Mouse (Mus musculus) lung, postnatal 36 days (tissue): ENCODE data around the gene Gm13696.
"Not testable (repeated sequence)": the region's sequence is repeated elsewhere in the genome, so short reads cannot be mapped to it uniquely, and the experiment has no call there.

Experiments used
- DNase-seq: peaks from one replicate; pipeline ENCODE4 v3.0.0; 2022; ENCODE audit warnings: mixed read lengths

Gene Gm13696

DNA sequence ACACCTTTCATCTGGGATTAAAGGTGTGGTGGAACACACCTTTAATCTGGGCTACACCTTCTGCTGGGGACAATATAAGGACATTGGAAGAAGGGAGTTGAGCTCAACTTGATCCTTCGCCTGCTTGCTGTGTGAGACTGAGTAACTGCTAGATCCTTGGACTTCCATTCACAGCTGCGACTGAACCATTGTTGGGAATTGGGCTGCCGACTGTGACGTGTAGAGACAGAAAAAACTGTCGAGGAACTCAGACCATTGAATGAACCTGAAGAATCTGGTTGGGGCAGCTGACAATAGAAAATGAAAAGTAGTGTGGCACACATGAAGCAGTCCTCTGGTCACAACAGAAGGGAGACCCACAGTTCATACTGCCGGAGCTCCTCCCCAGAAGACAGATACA lies at the start of gene Gm13696:
TSS of gene Gm13696 (plus strand) at position 301 of the 400 bp plus-strand sequence.
- not testable (repeated sequence) for DNase-seq

- peak; percentile 4 for DNase-seq
Measured at GRCm38 (mm10) chr2:83929478-83930088, 43.3 kb upstream of the Gm13696 start.

DNA sequence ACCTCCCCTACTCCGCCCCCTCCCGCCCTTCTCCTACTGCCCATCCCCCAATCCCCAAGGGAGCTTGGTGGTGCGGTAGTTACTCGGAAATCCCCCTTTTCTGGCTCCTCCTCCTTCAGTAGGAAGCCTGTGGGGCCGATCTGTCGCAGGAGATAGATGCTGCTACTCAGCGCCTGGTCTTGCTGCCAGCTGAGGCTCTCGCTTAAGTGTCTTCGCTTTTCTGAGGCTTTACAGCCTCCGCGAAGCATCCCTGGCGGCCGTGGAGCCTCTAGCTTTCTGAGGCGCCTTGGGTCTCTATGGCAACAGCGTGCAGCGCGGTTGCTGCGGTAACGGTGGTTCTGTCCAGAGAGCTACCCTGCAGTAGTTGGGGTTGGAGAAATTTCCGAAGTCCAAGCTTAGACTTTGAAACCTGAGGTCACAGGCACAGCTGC lies 32.0 kb upstream of the Gm13696 start, which contains the start of gene Zswim2:
TSS of gene Zswim2 (minus strand) at position 298 of the 431 bp plus-strand sequence.
- peak; percentile 12 for DNase-seq

DNA sequence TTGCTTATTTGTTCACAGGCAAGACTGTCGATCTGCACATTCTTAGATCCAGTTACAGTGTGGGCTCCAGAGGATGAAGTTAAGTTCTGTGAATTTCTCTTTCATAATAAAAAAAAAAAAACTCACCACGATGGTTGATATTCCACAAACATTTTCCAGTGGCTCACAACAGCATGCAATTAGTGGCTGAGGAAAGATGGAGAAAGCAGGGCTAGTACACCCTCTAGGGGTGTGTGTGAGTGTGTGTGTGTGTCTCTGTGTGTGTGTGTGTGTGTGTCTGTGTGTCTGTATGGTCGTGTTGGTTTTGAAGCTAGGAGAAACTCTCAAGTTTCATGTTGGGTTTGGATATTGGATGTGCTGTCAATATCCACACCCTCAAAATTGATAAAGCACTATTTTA lies 31.5 kb upstream of the Gm13696 start:
- DNase-seq, result no peak

DNA sequence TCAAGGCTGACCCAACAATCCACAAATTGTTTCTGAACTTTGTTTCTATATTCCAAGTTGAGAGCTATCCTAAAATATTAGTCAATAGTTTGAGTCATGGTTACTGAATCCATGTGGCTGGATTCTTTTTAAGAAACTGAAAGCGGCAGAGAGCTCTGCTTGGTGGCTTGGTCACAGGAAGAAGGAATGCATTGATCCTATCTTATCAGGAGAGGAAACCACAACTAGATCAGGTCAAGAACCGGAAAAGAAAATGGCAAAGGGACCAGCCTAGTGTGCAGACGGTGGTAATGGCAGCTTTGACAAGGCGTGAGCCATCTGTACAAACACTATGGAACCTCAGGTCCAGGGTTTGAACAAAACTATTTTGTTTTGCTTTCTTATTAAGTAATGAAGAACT lies 31.1 kb upstream of the Gm13696 start:
- no peak for DNase-seq

GRCm38 (mm10) chr2:83955393-83955792 lies 17.5 kb upstream of the Gm13696 start, which contains the start of gene Gm13698:
Gm13698 (plus strand) TSS chr2:83955693.
- not testable (repeated sequence) for DNase-seq

- DNase-seq, result not testable (repeated sequence)
Measured at GRCm38 (mm10) chr2:83961203-83961602, 11.7 kb upstream of the Gm13696 start, which contains the start of gene Gm13693. Gm13693 (plus strand) TSS chr2:83961503.

GRCm38 (mm10) chr2:83967013-83967412 lies 5.9 kb upstream of the Gm13696 start, which contains the start of gene Gm13695:
Gm13695 (plus strand) TSS chr2:83967313.
- not testable (repeated sequence) for DNase-seq

- not testable (repeated sequence) for DNase-seq
Measured at GRCm38 (mm10) chr2:83978633-83979032, 5.7 kb downstream of the Gm13696 start, which contains the start of gene Gm13694. Gm13694 (plus strand) TSS chr2:83978933.

GRCm38 (mm10) chr2:83984443-83984842 lies 11.5 kb downstream of the Gm13696 start, which contains the start of gene Gm13697:
Gm13697 (plus strand) TSS chr2:83984743.
- DNase-seq, result not testable (repeated sequence)

DNA sequence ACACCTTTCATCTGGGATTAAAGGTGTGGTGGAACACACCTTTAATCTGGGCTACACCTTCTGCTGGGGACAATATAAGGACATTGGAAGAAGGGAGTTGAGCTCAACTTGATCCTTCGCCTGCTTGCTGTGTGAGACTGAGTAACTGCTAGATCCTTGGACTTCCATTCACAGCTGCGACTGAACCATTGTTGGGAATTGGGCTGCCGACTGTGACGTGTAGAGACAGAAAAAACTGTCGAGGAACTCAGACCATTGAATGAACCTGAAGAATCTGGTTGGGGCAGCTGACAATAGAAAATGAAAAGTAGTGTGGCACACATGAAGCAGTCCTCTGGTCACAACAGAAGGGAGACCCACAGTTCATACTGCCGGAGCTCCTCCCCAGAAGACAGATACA lies 17.3 kb downstream of the Gm13696 start, which contains the start of gene Gm13691:
TSS of gene Gm13691 (plus strand) at position 301 of the 400 bp plus-strand sequence.
- DNase-seq, result not testable (repeated sequence)

DNA sequence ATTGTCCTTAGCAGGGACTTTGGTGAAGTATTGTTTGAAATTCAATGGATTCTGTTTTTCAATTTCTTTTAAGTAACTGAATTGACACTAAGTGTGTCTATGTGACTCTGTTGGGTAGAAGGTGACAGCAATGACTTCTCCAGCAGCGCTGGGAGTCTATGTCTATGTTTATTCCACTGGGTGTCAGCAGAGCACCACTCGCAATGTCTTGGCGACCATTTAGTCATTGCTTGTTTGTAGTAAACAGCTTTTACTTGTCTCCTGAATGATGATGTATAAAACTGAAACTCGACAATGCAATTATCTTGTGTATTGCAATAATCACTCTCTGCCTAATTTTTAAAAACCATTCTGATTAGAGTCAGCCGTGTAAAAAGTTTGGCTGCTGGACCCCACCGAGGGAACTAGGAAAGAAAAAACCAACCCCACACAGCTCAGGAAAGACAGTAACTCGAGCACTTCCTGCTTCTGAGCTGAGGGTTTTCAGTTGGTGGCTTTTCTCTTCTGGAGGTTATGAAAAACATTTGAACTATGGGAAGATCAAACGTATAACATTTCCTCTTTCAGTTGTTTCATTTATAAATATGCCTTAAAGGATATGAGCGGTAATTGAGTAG lies 20.8 kb downstream of the Gm13696 start:
- not testable (repeated sequence) for DNase-seq

- not testable (repeated sequence) for DNase-seq
Measured at GRCm38 (mm10) chr2:83994526-83994925, 21.6 kb downstream of the Gm13696 start.

- no peak for DNase-seq
Measured at GRCm38 (mm10) chr2:84008913-84009312, 36.0 kb downstream of the Gm13696 start.

- DNase-seq, result no peak
Measured at GRCm38 (mm10) chr2:84009818-84010217, 36.9 kb downstream of the Gm13696 start.

DNA sequence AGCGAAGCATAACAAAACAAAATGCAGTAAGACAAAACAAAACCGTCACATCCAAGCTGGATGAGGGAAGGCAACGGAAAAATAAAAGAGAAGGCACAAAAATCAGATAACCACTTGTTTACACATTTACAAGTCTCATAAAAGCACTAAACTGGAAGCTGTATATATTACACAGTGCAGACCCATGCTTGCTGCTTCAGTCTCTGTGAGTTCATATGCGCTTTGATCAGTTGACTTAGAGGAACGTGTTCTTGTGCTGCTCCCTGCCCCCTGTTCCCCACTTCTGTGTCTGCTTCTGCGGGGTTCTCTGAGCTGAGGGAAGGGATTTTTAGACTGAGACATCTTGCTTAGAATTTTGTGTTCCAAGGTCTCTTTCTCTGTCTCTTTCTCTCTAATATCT lies 41.6 kb downstream of the Gm13696 start:
- no peak for DNase-seq

DNA sequence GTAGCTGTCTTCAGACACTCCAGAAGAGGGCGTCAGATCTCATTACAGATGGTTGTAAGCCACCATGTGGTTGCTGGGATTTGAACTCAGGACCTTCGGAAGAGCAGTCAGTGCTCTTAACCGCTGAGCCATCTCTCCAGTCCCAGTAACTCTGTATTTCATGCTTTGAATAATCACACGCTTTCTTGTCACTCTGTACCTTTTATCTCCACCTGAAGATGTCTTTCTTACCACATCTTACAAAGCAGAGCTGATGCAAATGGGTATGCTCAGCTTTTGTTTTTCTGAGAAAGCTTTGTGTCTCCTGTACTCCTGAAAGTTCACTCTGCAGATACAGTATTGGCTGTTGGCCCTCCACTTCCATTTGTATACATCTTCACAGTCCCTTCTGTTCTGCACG lies 43.4 kb downstream of the Gm13696 start:
- DNase-seq, result not testable (repeated sequence)

- DNase-seq, result no peak
Measured at GRCm38 (mm10) chr2:84018330-84018729, 45.4 kb downstream of the Gm13696 start.

GRCm38 (mm10) chr2:84019519-84020305 lies 46.8 kb downstream of the Gm13696 start:
- DNase-seq, result peak; percentile 67

DNA sequence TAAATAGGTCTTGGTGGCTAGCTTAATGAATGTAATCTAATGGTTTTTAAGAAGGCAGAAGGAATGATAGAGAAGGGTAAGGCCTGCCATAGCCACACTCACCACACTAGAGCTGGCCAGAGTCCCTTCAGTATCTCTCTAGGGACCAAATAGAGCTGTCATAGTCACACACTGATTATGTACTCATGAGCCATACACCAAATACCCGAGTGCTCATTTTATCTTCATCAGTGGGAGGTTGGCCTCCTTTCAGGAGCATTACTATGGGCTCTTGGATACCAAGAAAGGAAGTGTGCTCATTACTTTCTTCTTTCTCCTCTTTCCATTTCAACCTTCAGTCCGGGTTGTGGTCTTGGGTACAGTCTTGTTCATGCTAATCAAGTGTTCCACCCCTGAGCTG lies 49.0 kb downstream of the Gm13696 start:
- DNase-seq, result no peak

DNA sequence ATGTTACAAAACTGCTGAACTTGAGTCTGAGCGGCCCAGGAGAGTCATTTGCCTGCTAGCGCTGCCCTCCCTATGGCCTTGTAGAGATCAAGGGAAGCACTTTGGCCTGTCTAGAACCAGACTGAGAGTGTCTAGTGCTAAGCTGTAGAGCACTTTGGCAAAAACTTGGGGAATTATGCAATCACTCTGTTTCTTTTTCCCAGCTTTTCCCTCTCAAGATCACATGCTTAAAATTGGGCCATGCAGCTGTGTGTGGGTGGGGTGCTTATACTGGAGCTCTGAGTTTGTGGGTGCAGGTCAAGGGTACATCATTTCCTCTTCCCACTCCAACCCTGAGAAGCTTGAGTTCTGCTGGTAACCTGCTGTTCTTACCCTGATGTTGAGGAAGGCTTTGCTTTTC lies 50.0 kb downstream of the Gm13696 start:
- peak; percentile 80 for DNase-seq

- DNase-seq, result no peak
Measured at GRCm38 (mm10) chr2:84023319-84023718, 50.4 kb downstream of the Gm13696 start.
